Mouse (Mus musculus) embryo, embryonic 11.5 days (tissue): ENCODE measurements around the gene Olfr215.
"Not testable (repeated sequence)": the region's sequence is repeated elsewhere in the genome, so short reads cannot be mapped to it uniquely, and the experiment has no call there.

Experiments
- DNase-seq: peaks from one replicate; pipeline ENCODE4 v3.0.0-alpha.2; 2012; ENCODE audit warnings: low read depth, low spot score

Gene Olfr215

DNA sequence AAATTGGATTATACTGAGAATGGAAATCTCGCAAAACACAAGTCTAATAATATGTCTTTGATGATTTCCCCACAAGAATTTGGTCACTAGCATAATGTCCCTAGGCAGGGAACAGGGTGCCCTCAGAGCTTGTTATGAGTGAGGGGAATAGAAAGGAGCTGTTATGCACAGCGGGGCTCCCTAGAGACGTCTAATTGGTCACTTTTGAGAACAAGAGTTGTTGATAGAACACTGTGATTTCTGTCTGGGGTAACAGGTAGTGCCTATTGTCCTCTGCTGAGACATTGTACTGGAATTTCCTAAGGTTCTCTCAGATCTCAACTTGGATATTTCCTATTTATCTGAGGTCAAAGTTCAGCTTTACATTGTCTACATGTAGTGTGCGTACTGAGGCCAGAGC lies at the start of gene Olfr215:
TSS of gene Olfr215 (minus strand) at position 101 of the 400 bp plus-strand sequence.
- DNase-seq, result no peak

GRCm38 (mm10) chr6:116632129-116632528 lies 48.1 kb upstream of the Olfr215 start:
- peak; percentile 30 for DNase-seq

DNA sequence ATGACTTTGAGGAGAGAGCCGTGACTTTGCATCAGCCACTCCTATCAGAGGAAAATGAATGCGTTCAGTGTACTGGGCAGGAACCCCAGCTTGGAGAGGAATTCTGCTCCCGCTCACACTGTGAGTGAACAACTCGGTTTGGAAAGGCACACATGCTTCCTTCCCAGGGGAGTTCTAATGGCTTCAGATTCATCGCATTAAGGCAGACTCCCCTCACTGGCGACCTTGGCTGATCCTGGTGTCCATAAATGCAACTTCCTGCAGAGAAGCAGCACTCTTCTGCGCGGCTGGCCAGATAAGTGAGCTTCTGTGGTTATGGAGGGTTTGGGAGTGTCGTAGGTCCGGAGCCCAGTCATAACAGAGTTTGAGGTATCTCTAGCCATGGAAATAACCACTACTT lies 45.8 kb upstream of the Olfr215 start:
- DNase-seq, result no peak

- peak; percentile 73 for DNase-seq
Measured at GRCm38 (mm10) chr6:116628539-116629171, 44.7 kb upstream of the Olfr215 start, which contains the start of gene Zfp422. Gene Zfp422 (minus strand): TSS chr6:116628999.

DNA sequence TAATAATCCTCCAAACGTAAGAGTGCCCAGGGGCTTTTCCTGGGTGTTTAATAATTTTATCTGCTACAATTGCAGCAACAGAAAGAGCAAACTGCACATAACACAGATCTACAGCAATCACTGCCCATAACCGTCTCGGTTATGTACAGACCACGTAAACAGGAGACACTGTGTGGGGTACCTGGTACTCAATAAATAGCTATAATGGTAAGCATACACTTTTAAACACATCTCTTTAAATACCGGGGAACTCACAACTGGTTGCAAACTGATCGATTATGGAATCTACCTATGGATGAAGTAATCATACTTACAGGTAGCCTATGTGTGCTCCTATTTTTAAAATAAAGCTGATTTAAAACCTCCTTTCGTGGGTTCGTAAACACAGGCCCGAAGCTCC lies 44.1 kb upstream of the Olfr215 start:
- DNase-seq, result no peak

- not testable (repeated sequence) for DNase-seq
Measured at GRCm38 (mm10) chr6:116626417-116626816, 42.4 kb upstream of the Olfr215 start.

DNA sequence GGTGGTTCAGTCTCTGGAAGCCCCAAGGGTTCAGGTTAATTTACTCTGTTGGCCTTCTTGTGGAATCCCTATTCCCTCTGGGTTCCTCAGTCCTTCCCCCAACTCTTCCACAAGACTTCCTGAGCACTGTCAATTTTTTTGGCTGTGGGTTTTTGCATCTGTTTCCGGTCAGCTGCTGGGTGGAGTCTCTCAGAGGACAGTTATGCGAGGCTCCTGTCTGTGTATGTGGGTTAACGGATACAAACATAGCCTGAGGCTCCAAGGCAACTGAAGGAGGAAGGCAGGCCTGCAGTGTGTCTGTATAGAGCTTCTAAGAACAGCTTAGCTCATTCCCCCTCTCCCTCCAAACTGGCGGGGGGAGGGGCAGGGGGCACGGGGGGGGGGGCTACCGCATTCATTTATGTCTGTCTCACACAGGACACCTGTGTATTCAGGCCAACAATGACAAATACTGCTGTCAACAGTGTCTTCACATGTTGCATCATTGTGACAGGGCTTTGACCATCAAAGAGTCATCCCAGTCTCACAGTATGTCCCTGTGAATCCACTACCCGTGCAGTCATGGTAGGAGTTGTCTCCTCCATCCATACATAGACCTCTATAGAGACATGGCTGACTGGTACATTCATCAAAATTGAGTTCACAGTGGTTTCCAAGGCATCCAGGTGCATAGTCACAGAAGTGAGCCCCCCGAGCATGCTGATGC lies 37.5 kb upstream of the Olfr215 start:
- DNase-seq, result no peak

- DNase-seq, result no peak
Measured at GRCm38 (mm10) chr6:116618073-116618472, 34.1 kb upstream of the Olfr215 start.

- DNase-seq, result no peak
Measured at GRCm38 (mm10) chr6:116615719-116616118, 31.7 kb upstream of the Olfr215 start.

DNA sequence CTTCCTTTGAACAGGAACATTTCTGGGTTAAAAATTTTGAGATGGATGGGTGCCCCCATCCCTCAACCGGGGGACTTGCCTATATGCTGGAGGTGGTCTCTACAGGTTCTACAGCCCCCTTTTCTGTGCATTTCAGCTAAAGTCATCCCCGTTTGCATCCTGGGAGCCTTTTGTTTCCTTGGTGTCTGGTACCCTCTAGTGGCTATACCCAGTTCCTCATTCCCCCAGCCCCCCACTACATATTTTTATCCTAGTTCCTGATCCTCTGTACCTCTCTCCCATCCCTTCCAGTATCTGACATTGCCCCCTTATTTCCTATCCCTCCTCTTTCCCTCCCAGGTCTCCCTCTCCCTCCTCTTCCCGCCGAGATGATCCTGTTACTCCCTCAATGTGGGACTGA lies 23.2 kb upstream of the Olfr215 start:
- DNase-seq, result no peak

DNA sequence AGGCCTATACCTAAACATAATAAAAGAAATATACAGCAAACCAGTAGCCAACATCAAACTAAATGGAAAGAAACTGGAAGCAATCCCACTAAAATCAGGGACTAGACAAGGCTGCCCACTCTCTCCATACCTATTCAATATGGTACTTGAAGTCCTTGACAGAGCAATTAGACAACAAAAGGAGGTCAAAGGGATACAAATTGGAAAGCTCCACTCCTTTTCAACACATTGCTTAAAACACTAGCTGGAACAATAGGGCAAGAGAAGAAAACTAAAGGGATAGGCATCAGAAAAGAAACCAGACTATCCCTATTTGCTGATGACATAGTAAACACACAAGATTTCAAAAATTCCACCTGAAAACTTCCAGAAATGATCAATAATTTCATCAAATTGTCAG lies 17.0 kb upstream of the Olfr215 start:
- not testable (repeated sequence) for DNase-seq

DNA sequence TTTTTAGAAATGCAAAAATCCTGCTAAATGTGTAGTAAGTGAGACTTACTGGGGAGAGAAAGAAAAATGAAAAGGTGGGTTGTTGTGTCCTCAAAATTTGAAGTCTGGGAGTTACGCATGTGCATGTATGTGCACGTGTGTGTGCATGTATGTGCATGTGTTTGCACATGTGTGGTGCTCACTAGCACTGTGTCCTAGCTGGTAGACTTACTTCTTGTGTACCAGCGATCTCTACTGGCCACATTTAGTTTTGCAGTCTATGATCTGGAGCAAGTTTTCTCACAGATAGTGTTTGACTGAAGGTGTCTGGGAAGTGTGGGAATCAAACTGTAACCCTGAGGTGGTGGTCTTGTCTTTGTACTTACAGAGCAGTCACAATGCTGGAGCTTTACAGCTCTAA lies 14.2 kb downstream of the Olfr215 start:
- DNase-seq, result peak; percentile 22

- no peak for DNase-seq
Measured at GRCm38 (mm10) chr6:116554952-116555351, 29.0 kb downstream of the Olfr215 start.

- no peak for DNase-seq
Measured at GRCm38 (mm10) chr6:116553935-116554334, 30.1 kb downstream of the Olfr215 start, which contains the start of gene Olfr214. Gene Olfr214 (plus strand): TSS chr6:116554235.

DNA sequence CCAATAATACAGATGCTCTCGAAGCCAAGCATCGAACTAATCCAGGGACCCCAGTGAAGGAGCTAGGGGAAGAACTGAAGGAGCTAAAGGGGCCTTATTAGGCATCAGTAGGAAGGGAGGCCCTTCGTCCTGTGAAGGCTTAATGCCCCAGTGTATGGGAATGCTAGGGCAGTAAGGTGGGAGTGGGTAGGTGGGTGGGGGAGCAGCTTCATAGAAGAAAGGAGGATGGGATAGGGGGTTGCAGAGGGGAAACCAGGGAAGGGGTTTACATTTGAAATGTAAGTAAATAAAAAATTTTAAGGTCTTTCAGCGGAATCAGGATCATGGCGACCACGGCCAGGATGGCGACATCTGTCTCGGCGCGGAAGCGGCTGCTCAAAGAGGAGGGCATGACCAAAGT lies 33.2 kb downstream of the Olfr215 start, which contains the start of gene Gm5580:
TSS of gene Gm5580 (plus strand) at position 301 of the 400 bp plus-strand sequence.
- DNase-seq, result not testable (repeated sequence)

DNA sequence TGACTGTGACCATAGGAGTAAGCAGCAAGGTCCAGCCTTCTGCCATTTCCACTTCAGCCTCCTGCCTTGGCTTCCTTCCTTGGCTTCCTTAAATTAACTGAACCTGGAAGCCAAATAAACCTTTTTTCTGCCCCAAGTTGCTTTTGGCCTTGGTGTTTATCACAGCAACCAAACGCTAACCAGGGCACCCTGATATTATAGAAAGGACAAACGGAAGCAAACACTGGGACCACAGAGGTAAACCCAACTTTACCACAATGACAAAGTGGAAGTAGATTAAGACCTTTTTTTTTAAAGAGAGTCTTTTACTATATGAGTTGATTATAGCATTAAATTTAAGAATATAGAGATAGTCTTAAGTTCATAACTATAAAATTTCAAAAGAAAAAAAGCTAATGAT lies 41.5 kb downstream of the Olfr215 start:
- DNase-seq, result no peak

- DNase-seq, result no peak
Measured at GRCm38 (mm10) chr6:116538156-116538555, 45.8 kb downstream of the Olfr215 start, which contains the start of gene Olfr213. Gene Olfr213 (plus strand): TSS chr6:116538456.
